Mouse (Mus musculus) heart, embryonic 16.5 days (tissue): ENCODE data around the gene Abt1. TPM values are rescaled to one million over a fixed set of nuclear protein-coding genes. Genes with fewer than 3 reads are reported as not detected.
A peak's percentile ranks its signal among the peaks of the same experiment; 100 is the strongest.

ENCODE experiments used
- ATAC-seq: fragments of 200-750 bp; cut with Nextera tagmentation; replicated peaks from 2 replicates; pipeline ENCODE4 v1.8.0; 2017; ENCODE audit warnings: moderate number of reproducible peaks; ENCODE audit not compliant: insufficient read depth, low FRiP score; ENCODE audit errors: extremely low read depth
- H3K27ac ChIP-seq: fragments of 300-500 bp; sonication (generic); 2 replicates; pipeline ENCODE4 v1.5.1; 2014; ENCODE audit warnings: mild to moderate bottlenecking, low read length, control low read depth, moderate library complexity
- H3K27me3 ChIP-seq: fragments of 300-500 bp; sonication (generic); 2 replicates; pipeline ENCODE4 v1.6.1; 2014; ENCODE audit warnings: low read length, mixed read lengths; ENCODE audit not compliant: control insufficient read depth, insufficient read depth
- H3K36me3 ChIP-seq: fragments of 300-500 bp; sonication (generic); 2 replicates; pipeline ENCODE4 v1.6.1; 2014; ENCODE audit not compliant: control insufficient read depth, insufficient read depth
- H3K4me1 ChIP-seq: fragments of 300-500 bp; sonication (generic); 2 replicates; pipeline ENCODE4 v1.6.1; 2014; ENCODE audit warnings: low read length, mixed read lengths; ENCODE audit not compliant: control insufficient read depth, insufficient read depth
- H3K4me2 ChIP-seq: fragments of 300-500 bp; sonication (generic); 2 replicates; pipeline ENCODE4 v1.6.1; 2014; ENCODE audit warnings: low read depth, mild to moderate bottlenecking, control low read depth, low read length
- H3K4me3 ChIP-seq: fragments of 300-500 bp; sonication (generic); 2 replicates; pipeline ENCODE4 v1.5.1; 2014; ENCODE audit warnings: mild to moderate bottlenecking, control low read depth, low read length
- H3K9ac ChIP-seq: fragments of 300-500 bp; sonication (generic); 2 replicates; pipeline ENCODE4 v1.6.1; 2014; ENCODE audit warnings: low read length, control low read depth
- H3K9me3 ChIP-seq: fragments of 300-500 bp; sonication (generic); replicated peaks from 2 replicates; pipeline ENCODE4 v1.6.1; 2016; ENCODE audit warnings: low read length; ENCODE audit not compliant: control insufficient read depth
- WGBS: fragments of 180-500 bp; shearing (Covaris S2); extraction: QIAGEN DNeasy Blood & Tissue Kit; methylation state at CpG from one replicate; pipeline ENCODE4 v1.1.7; 2014; 5-methylcytosine and 5-hydroxymethylcytosine counted together
- polyA plus RNA-seq: library from polyadenylated mRNA; unstranded; fragments of >200 nt; fragmentation: Nextera tagmentation; extraction: Ambion mirVana; gene quantifications from 2 replicates; pipeline ENCODE4 v1.2.1, GENCODE M21; 2015

Abt1 gene
- polyA plus RNA-seq, 1 experiment from 2014 or later, result 9.4 TPM

- H3K9ac ChIP-seq, result no peak overlapping the region
- peak overlapping the region; percentile 71 for H3K4me2 ChIP-seq
- H3K4me1 ChIP-seq, result peaks cover 8% of the 10 kb centered on the region
- H3K27me3 ChIP-seq, result no peaks in the 10 kb centered on the region; the same call in 1 of the 2 replicates
- H3K9me3 ChIP-seq, result no peaks in the 10 kb centered on the region
- H3K27ac ChIP-seq, result no peak overlapping the region
- H3K36me3 ChIP-seq, result no peaks in the 10 kb centered on the region
- ATAC-seq, result peak; percentile 60; the same call in 1 of the 2 replicates
- H3K4me3 ChIP-seq, result peak overlapping the region; percentile 48
- 3% methylated on average over 28 of the region's 28 CpGs for WGBS
Measured at GRCm38 (mm10) chr13:23412630-23413521, 10.8 kb downstream of the Abt1 start.

DNA sequence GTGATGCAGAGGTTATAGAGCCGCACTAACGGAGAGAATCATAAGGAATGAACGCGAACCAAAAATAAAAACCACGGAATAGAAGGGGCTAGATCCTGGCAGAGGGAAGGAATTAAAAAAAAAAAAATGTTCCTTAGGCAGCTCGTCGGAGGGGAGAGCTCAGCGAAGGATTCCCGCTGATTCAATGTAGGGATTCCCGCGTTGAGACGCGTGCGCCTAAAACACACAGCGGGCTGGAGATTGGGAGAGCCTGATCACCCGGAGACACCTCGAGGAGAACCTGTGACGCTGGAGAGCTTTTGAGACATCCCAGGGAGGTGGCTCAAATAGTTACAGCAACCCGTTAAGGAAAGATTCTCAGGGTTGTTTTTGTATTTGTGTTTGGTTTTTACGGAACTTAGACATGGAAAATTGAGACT lies 11.4 kb downstream of the Abt1 start:
- peaks cover 8% of the 10 kb centered on the region for H3K4me1 ChIP-seq
- no peak for ATAC-seq
- no peak overlapping the region for H3K27ac ChIP-seq
- H3K9ac ChIP-seq, result peak overlapping the region; percentile 29; the same call in 1 of the 2 replicates
- peak overlapping the region; percentile 48 for H3K4me3 ChIP-seq
- no peaks in the 10 kb centered on the region for H3K36me3 ChIP-seq
- no peaks in the 10 kb centered on the region for H3K9me3 ChIP-seq
- under 1% methylated on average over 20 of the region's 20 CpGs for WGBS
- no peaks in the 10 kb centered on the region; the same call in 1 of the 2 replicates for H3K27me3 ChIP-seq
- H3K4me2 ChIP-seq, result peak overlapping the region; percentile 71

GRCm38 (mm10) chr13:23411311-23412210 lies 12.1 kb downstream of the Abt1 start:
- Histone ChIP-seq H3K9ac (0 out of 2 replicates have a peak overlapping the region, but pooled peaks have one; percentile 29), H3K27ac (no peak overlapping the region), H3K4me2 (peak overlapping the region; percentile 71), H3K4me3 (peak overlapping the region; percentile 48), H3K4me1 (peaks cover 8% of the 10 kb centered on the region), H3K9me3 (no peaks in the 10 kb centered on the region), H3K36me3 (no peaks in the 10 kb centered on the region), H3K27me3 (no peaks in the 10 kb centered on the region; the same call in 1 of the 2 replicates)
- no peak for ATAC-seq
- WGBS, result 7% methylated on average over 29 of the region's 29 CpGs

DNA sequence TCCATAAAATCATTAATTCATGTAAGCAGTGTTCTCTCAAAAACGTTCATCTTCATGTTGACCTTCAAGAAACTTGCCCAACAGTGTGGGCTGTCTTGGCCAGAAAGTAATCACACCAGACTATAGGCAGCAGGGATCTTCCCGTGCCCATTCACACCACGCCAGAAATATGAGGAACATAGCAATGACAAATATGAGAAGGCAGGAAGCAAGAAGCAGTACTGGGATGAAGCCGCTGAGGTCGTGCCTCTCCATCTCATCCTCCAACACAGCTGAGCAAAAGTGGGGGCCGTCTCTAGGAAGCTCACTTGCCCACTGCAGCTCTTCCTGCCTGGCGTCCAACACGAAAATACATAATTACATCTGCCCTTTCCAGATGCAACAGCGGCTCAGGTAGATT lies 13.0 kb downstream of the Abt1 start:
- Histone ChIP-seq H3K4me3 (no peak overlapping the region), H3K9ac (no peak overlapping the region), H3K4me2 (no peak overlapping the region), H3K9me3 (no peaks in the 10 kb centered on the region), H3K4me1 (peaks cover 8% of the 10 kb centered on the region), H3K27me3 (no peaks in the 10 kb centered on the region; the same call in 1 of the 2 replicates), H3K36me3 (no peaks in the 10 kb centered on the region), H3K27ac (no peak overlapping the region)
- ATAC-seq, result no peak
- WGBS, result 68% methylated on average over 9 of the region's 9 CpGs

GRCm38 (mm10) chr13:23402626-23403025 lies 21.0 kb downstream of the Abt1 start:
- peaks cover 5% of the 10 kb centered on the region; the same call in 1 of the 2 replicates for H3K9me3 ChIP-seq
- WGBS, result 26% methylated on average over 2 of the region's 2 CpGs
- peaks cover 17% of the 10 kb centered on the region for H3K27me3 ChIP-seq
- no peak overlapping the region for H3K4me2 ChIP-seq
- no peak overlapping the region for H3K4me3 ChIP-seq
- no peak overlapping the region for H3K9ac ChIP-seq
- H3K4me1 ChIP-seq, result peaks cover 5% of the 10 kb centered on the region; the same call in 1 of the 2 replicates
- no peaks in the 10 kb centered on the region for H3K36me3 ChIP-seq
- no peak overlapping the region for H3K27ac ChIP-seq
- ATAC-seq, result no peak

DNA sequence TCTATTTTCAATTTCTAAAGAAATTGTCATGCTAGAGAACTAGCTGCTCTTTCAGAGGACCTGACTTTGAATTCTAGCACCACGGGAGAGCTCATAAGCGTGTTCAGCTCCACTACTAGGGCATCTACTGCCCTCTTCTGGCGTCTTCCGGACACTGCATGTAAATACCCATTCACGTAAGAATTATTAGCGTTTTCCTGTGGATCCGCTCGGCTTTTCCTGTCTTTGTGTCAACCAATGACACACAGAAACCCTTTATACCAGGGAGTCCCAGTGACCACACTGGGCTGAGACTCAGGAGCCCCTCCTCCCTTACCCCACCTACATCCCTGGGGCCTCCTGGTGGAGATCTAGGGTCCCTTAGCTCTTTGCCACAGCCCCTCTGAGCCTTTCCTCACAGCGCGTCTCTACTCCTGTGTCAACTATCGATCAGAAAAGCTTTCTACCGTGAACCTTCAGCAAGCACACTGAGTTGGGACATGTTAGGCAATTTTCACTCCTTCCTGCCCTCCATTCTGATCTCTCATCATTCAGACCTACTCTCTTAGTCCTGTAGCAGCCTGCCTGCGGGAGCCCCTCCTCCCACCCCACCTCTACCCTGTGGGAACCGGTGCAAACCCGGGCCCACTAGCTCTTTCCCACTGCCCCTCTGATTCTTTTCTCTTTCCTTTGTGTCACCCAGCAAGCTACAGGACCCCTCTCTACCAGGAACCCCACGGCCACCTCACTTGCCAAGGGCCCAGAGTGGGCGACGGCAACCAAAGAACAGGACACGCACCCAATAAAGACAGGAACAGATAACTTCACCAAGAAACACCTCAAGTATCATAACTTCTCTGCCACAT lies 21.8 kb downstream of the Abt1 start:
- ATAC-seq, result no peak
- Histone ChIP-seq H3K4me3 (peak overlapping the region; percentile 37), H3K4me1 (peaks cover 5% of the 10 kb centered on the region; the same call in 1 of the 2 replicates), H3K36me3 (no peaks in the 10 kb centered on the region), H3K27ac (no peak overlapping the region), H3K9ac (peak overlapping the region; percentile 18; the same call in 1 of the 2 replicates), H3K9me3 (peaks cover 5% of the 10 kb centered on the region; the same call in 1 of the 2 replicates), H3K4me2 (peak overlapping the region; percentile 57), H3K27me3 (peaks cover 23% of the 10 kb centered on the region)
- 3% methylated on average over 19 of the region's 19 CpGs for WGBS

GRCm38 (mm10) chr13:23400771-23401682 lies 22.6 kb downstream of the Abt1 start:
- H3K27me3 ChIP-seq, result peaks cover 23% of the 10 kb centered on the region

More at GRCm38 (mm10) chr13:23400771-23401682, 22.6 kb downstream of the Abt1 start:
- no peak for ATAC-seq
- H3K27ac ChIP-seq, result no peak overlapping the region
- peaks cover 8% of the 10 kb centered on the region; the same call in 1 of the 2 replicates for H3K4me1 ChIP-seq
- peak overlapping the region; percentile 37; the same call in 1 of the 2 replicates for H3K4me3 ChIP-seq
- H3K4me2 ChIP-seq, result peak overlapping the region; percentile 57
- 13% methylated on average over 24 of the region's 24 CpGs for WGBS
- H3K9me3 ChIP-seq, result peaks cover 5% of the 10 kb centered on the region; the same call in 1 of the 2 replicates
- H3K9ac ChIP-seq, result no peak overlapping the region
- no peaks in the 10 kb centered on the region for H3K36me3 ChIP-seq
